Mouse (Mus musculus): ENCODE data around the gene B830017H08Rik. TPM values are rescaled to one million over a fixed set of nuclear protein-coding genes. Genes with fewer than 3 reads are reported as not detected.

B830017H08Rik gene
- polyA plus RNA-seq (2014; fragmentation: Nextera tagmentation; extraction: Ambion mirVana), result not detected in 2 replicates

- Histone ChIP-seq H3K4me3 (ENCODE audit: low read depth, low read length) (peak within 1 kb of the TSS; percentile 52), H3K27me3 (ENCODE audit: control insufficient read depth, insufficient read depth, low read length) (peaks cover 59% of the 10 kb centered on the region), H3K27ac (ENCODE audit: low read length) (no peak within 1 kb of the TSS), H3K9ac (replicated peaks; ENCODE audit: low read depth, low read length) (no peak within 1 kb of the TSS; the same call in 1 of the 2 replicates), H3K36me3 (ENCODE audit: control insufficient read depth, insufficient read depth, low read length) (no peaks in the 10 kb centered on the region), H3K9me3 (ENCODE audit: control insufficient read depth, low read depth, low read length) (no peaks in the 10 kb centered on the region), H3K4me1 (ENCODE audit: control insufficient read depth, insufficient read depth, low read length) (no peaks in the 10 kb centered on the region), H3K4me2 (replicated peaks; ENCODE audit: low read depth, low read length) (peak within 1 kb of the TSS; percentile 99)
- ATAC-seq (ENCODE audit: insufficient number of reproducible peaks, insufficient read depth, low FRiP score, low read depth), result no peak
- 29% methylated on average over 7 of the region's 7 CpGs for WGBS
Measured at GRCm38 (mm10) chr16:17832821-17833220, at the start of gene B830017H08Rik. Gene B830017H08Rik, plus strand, starts transcription at chr16:17833121.

- 58% methylated on average over 3 of the region's 3 CpGs for WGBS
- H3K27ac ChIP-seq (ENCODE audit: low read length), result no peak overlapping the region
- no peak overlapping the region for H3K4me3 ChIP-seq (ENCODE audit: low read depth, low read length)
- H3K4me2 ChIP-seq (replicated peaks; ENCODE audit: low read depth, low read length), result no peak overlapping the region
- H3K9me3 ChIP-seq (ENCODE audit: control insufficient read depth, low read depth, low read length), result no peaks in the 10 kb centered on the region
- no peak overlapping the region for H3K9ac ChIP-seq (replicated peaks; ENCODE audit: low read depth, low read length)
- no peaks in the 10 kb centered on the region for H3K27me3 ChIP-seq (ENCODE audit: control insufficient read depth, insufficient read depth, low read length)
- H3K36me3 ChIP-seq (ENCODE audit: control insufficient read depth, insufficient read depth, low read length), result peaks cover 38% of the 10 kb centered on the region
- no peaks in the 10 kb centered on the region for H3K4me1 ChIP-seq (ENCODE audit: control insufficient read depth, insufficient read depth, low read length)
- ATAC-seq (ENCODE audit: insufficient number of reproducible peaks, insufficient read depth, low FRiP score, low read depth), result no peak
Measured at GRCm38 (mm10) chr16:17785337-17785736, 47.6 kb upstream of the B830017H08Rik start.

GRCm38 (mm10) chr16:17792728-17793127, 40.2 kb upstream of the B830017H08Rik start:
- ATAC-seq (ENCODE audit: insufficient number of reproducible peaks, insufficient read depth, low FRiP score, low read depth), result no peak
- Histone ChIP-seq H3K27me3 (ENCODE audit: control insufficient read depth, insufficient read depth, low read length) (no peaks in the 10 kb centered on the region), H3K4me3 (ENCODE audit: low read depth, low read length) (no peak overlapping the region), H3K4me1 (ENCODE audit: control insufficient read depth, insufficient read depth, low read length) (no peaks in the 10 kb centered on the region; the same call in 1 of the 2 replicates), H3K27ac (ENCODE audit: low read length) (no peak overlapping the region), H3K9me3 (ENCODE audit: control insufficient read depth, low read depth, low read length) (no peaks in the 10 kb centered on the region), H3K36me3 (ENCODE audit: control insufficient read depth, insufficient read depth, low read length) (peaks cover 31% of the 10 kb centered on the region), H3K4me2 (replicated peaks; ENCODE audit: low read depth, low read length) (no peak overlapping the region), H3K9ac (replicated peaks; ENCODE audit: low read depth, low read length) (no peak overlapping the region)
- WGBS, result 73% methylated on average over 3 of the region's 3 CpGs

GRCm38 (mm10) chr16:17794047-17794446, 38.9 kb upstream of the B830017H08Rik start:
- WGBS, result 88% methylated on average over 4 of the region's 4 CpGs
- Histone ChIP-seq H3K4me2 (replicated peaks; ENCODE audit: low read depth, low read length) (no peak overlapping the region), H3K27ac (ENCODE audit: low read length) (no peak overlapping the region), H3K9ac (replicated peaks; ENCODE audit: low read depth, low read length) (no peak overlapping the region), H3K4me3 (ENCODE audit: low read depth, low read length) (no peak overlapping the region), H3K27me3 (ENCODE audit: control insufficient read depth, insufficient read depth, low read length) (peaks cover 1% of the 10 kb centered on the region; the same call in 1 of the 2 replicates), H3K36me3 (ENCODE audit: control insufficient read depth, insufficient read depth, low read length) (peaks cover 22% of the 10 kb centered on the region; the same call in 1 of the 2 replicates), H3K4me1 (ENCODE audit: control insufficient read depth, insufficient read depth, low read length) (peaks cover 3% of the 10 kb centered on the region; the same call in 1 of the 2 replicates), H3K9me3 (ENCODE audit: control insufficient read depth, low read depth, low read length) (no peaks in the 10 kb centered on the region)
- ATAC-seq (ENCODE audit: insufficient number of reproducible peaks, insufficient read depth, low FRiP score, low read depth), result no peak

- peaks cover 13% of the 10 kb centered on the region; the same call in 1 of the 2 replicates for H3K36me3 ChIP-seq (ENCODE audit: control insufficient read depth, insufficient read depth, low read length)
- peaks cover 13% of the 10 kb centered on the region; the same call in 1 of the 2 replicates for H3K4me1 ChIP-seq (ENCODE audit: control insufficient read depth, insufficient read depth, low read length)
- no peak overlapping the region for H3K9ac ChIP-seq (replicated peaks; ENCODE audit: low read depth, low read length)
- H3K27ac ChIP-seq (ENCODE audit: low read length), result no peak overlapping the region
- WGBS, result 66% methylated on average over 5 of the region's 5 CpGs
- no peak overlapping the region for H3K4me2 ChIP-seq (replicated peaks; ENCODE audit: low read depth, low read length)
- H3K27me3 ChIP-seq (ENCODE audit: control insufficient read depth, insufficient read depth, low read length), result peaks cover 8% of the 10 kb centered on the region
- H3K4me3 ChIP-seq (ENCODE audit: low read depth, low read length), result no peak overlapping the region
- no peak for ATAC-seq (ENCODE audit: insufficient number of reproducible peaks, insufficient read depth, low FRiP score, low read depth)
- no peaks in the 10 kb centered on the region for H3K9me3 ChIP-seq (ENCODE audit: control insufficient read depth, low read depth, low read length)
Measured at GRCm38 (mm10) chr16:17795643-17796042, 37.3 kb upstream of the B830017H08Rik start.

GRCm38 (mm10) chr16:17796519-17796918, 36.4 kb upstream of the B830017H08Rik start:
- peaks cover 12% of the 10 kb centered on the region for H3K27me3 ChIP-seq (ENCODE audit: control insufficient read depth, insufficient read depth, low read length)
- peaks cover 20% of the 10 kb centered on the region; the same call in 1 of the 2 replicates for H3K4me1 ChIP-seq (ENCODE audit: control insufficient read depth, insufficient read depth, low read length)
- peak overlapping the region; percentile 88; the same call in 1 of the 2 replicates for H3K27ac ChIP-seq (ENCODE audit: low read length)

GRCm38 (mm10) chr16:17796971-17797811, 35.7 kb upstream of the B830017H08Rik start, which contains the start of gene Scarf2:
Gene Scarf2, plus strand, starts transcription at chr16:17797282.
- no peaks in the 10 kb centered on the region for H3K9me3 ChIP-seq (ENCODE audit: control insufficient read depth, low read depth, low read length)
- WGBS, result 1% methylated on average over 71 of the region's 81 CpGs
- peak within 1 kb of the TSS; percentile 88 for H3K27ac ChIP-seq (ENCODE audit: low read length)
- H3K36me3 ChIP-seq (ENCODE audit: control insufficient read depth, insufficient read depth, low read length), result peaks cover 7% of the 10 kb centered on the region; the same call in 1 of the 2 replicates
- peak; percentile 72 for ATAC-seq (ENCODE audit: insufficient number of reproducible peaks, insufficient read depth, low FRiP score, low read depth)
- H3K9ac ChIP-seq (replicated peaks; ENCODE audit: low read depth, low read length), result peak within 1 kb of the TSS; percentile 79
- peaks cover 17% of the 10 kb centered on the region for H3K27me3 ChIP-seq (ENCODE audit: control insufficient read depth, insufficient read depth, low read length)
- H3K4me2 ChIP-seq (replicated peaks; ENCODE audit: low read depth, low read length), result peak within 1 kb of the TSS; percentile 77
- peak within 1 kb of the TSS; percentile 61 for H3K4me3 ChIP-seq (ENCODE audit: low read depth, low read length)
- peaks cover 27% of the 10 kb centered on the region; the same call in 1 of the 2 replicates for H3K4me1 ChIP-seq (ENCODE audit: control insufficient read depth, insufficient read depth, low read length)

More at GRCm38 (mm10) chr16:17796519-17796918, 36.4 kb upstream of the B830017H08Rik start:
- H3K9ac ChIP-seq (replicated peaks; ENCODE audit: low read depth, low read length), result peak overlapping the region; percentile 34; the same call in 1 of the 2 replicates
- H3K36me3 ChIP-seq (ENCODE audit: control insufficient read depth, insufficient read depth, low read length), result peaks cover 13% of the 10 kb centered on the region; the same call in 1 of the 2 replicates
- H3K4me2 ChIP-seq (replicated peaks; ENCODE audit: low read depth, low read length), result peak overlapping the region; percentile 77
- no peak for ATAC-seq (ENCODE audit: insufficient number of reproducible peaks, insufficient read depth, low FRiP score, low read depth)
- peak overlapping the region; percentile 61 for H3K4me3 ChIP-seq (ENCODE audit: low read depth, low read length)
- no peaks in the 10 kb centered on the region for H3K9me3 ChIP-seq (ENCODE audit: control insufficient read depth, low read depth, low read length)

- peaks cover 34% of the 10 kb centered on the region for H3K4me1 ChIP-seq (ENCODE audit: control insufficient read depth, insufficient read depth, low read length)
- H3K9me3 ChIP-seq (ENCODE audit: control insufficient read depth, low read depth, low read length), result no peaks in the 10 kb centered on the region
- peak overlapping the region; percentile 88 for H3K27ac ChIP-seq (ENCODE audit: low read length)
- H3K27me3 ChIP-seq (ENCODE audit: control insufficient read depth, insufficient read depth, low read length), result peaks cover 19% of the 10 kb centered on the region
- H3K9ac ChIP-seq (replicated peaks; ENCODE audit: low read depth, low read length), result peak overlapping the region; percentile 79
- H3K4me3 ChIP-seq (ENCODE audit: low read depth, low read length), result peak overlapping the region; percentile 61
- peaks cover 3% of the 10 kb centered on the region; the same call in 1 of the 2 replicates for H3K36me3 ChIP-seq (ENCODE audit: control insufficient read depth, insufficient read depth, low read length)
- 0 out of 2 replicates have a peak, but pooled peaks have one; percentile 11 for ATAC-seq (ENCODE audit: insufficient number of reproducible peaks, insufficient read depth, low FRiP score, low read depth)
- H3K4me2 ChIP-seq (replicated peaks; ENCODE audit: low read depth, low read length), result peak overlapping the region; percentile 77
- WGBS, result 3% methylated on average over 29 of the region's 29 CpGs
Measured at GRCm38 (mm10) chr16:17797812-17798311, 35.1 kb upstream of the B830017H08Rik start.
